Mouse (Mus musculus) MEL (cell line): ENCODE measurements around the gene Hivep2. TPM values are rescaled to one million over a fixed set of nuclear protein-coding genes. Genes with fewer than 3 reads are reported as not detected.

Experiments used
- DNase-seq: peaks from one replicate; pipeline ENCODE4 v3.0.0; 2011; ENCODE audit warnings: low read depth, low spot score
- H3K27ac ChIP-seq: 2 replicates; pipeline ENCODE4 v1.5.1; 2012; ENCODE audit warnings: low read depth, mild to moderate bottlenecking, control low read depth, low read length, moderate library complexity; ENCODE audit not compliant: control insufficient read depth
- H3K27me3 ChIP-seq, 2 experiments: fragments of 150-350 bp in 1 of 2; sonication (generic) in 1 of 2; 2 replicates each; pipeline ENCODE4 v1.6.1; 2012; ENCODE audit warnings: low read length in 2 of 2, mild to moderate bottlenecking in 2 of 2, improper control_type of control experiment in 1 of 2, moderate library complexity in 1 of 2; ENCODE audit not compliant: insufficient read depth in 2 of 2, control insufficient read depth in 1 of 2
- H3K36me3 ChIP-seq, 2 experiments: 2 replicates each; pipeline ENCODE4 v1.6.1; 2012 to 2014; ENCODE audit warnings: low read length in 2 of 2, improper control_type of control experiment in 1 of 2, inconsistent platforms in 1 of 2, mild to moderate bottlenecking in 1 of 2; ENCODE audit not compliant: insufficient read depth in 2 of 2, control insufficient read depth in 1 of 2
- H3K4me1 ChIP-seq, 2 experiments: fragments of 150-350 bp in 1 of 2; sonication (generic) in 1 of 2; 2 replicates each; pipeline ENCODE4 v1.6.1; 2012; ENCODE audit warnings: low read length in 2 of 2, improper control_type of control experiment in 1 of 2, mild to moderate bottlenecking in 1 of 2; ENCODE audit not compliant: insufficient read depth in 2 of 2, control insufficient read depth in 1 of 2
- H3K4me3 ChIP-seq, 2 experiments: fragments of 150-350 bp in 1 of 2; sonication (generic) in 1 of 2; 2 replicates each; pipeline ENCODE4 v1.5.1; 2012; ENCODE audit warnings: low read depth in 2 of 2, low read length in 2 of 2, mild to moderate bottlenecking in 2 of 2, moderate library complexity in 2 of 2, control low read depth in 1 of 2, improper control_type of control experiment in 1 of 2; ENCODE audit not compliant: control insufficient read depth in 1 of 2, insufficient read depth in 1 of 2
- H3K79me2 ChIP-seq: 2 replicates; pipeline ENCODE4 v1.6.1; 2012; ENCODE audit warnings: mild to moderate bottlenecking, low read length, moderate library complexity; ENCODE audit not compliant: control insufficient read depth, poor library complexity, insufficient read depth
- H3K9ac ChIP-seq: 2 replicates; pipeline ENCODE4 v1.6.1; 2012; ENCODE audit warnings: low read depth, mild to moderate bottlenecking, control low read depth, low read length, moderate library complexity; ENCODE audit not compliant: control insufficient read depth, poor library complexity, severe bottlenecking
- H3K9me3 ChIP-seq: fragments of 150-350 bp; sonication (generic); replicated peaks from 2 replicates; pipeline ENCODE4 v1.6.1; 2012; ENCODE audit warnings: mild to moderate bottlenecking, low read length, improper control_type of control experiment, moderate library complexity; ENCODE audit not compliant: insufficient read depth
- CHD1 ChIP-seq: IDR thresholded peaks from 2 replicates; pipeline ENCODE4 v1.6.1; 2012; ENCODE audit warnings: low read depth, mild to moderate bottlenecking, inconsistent platforms, low read length, improper control_type of control experiment
- CHD2 ChIP-seq: IDR thresholded peaks from 2 replicates; pipeline ENCODE4 v1.6.1; 2011; ENCODE audit warnings: low read length, improper control_type of control experiment
- CTCF ChIP-seq, 3 experiments: IDR thresholded peaks in 2 of 3; conservative IDR thresholded peaks in 1 of 3; 2 replicates each; pipeline ENCODE4 v1.5.1; 2011 to 2012; ENCODE audit warnings: low read length in 3 of 3, low read depth in 2 of 3, mild to moderate bottlenecking in 2 of 3, improper control_type of control experiment in 1 of 3, inconsistent platforms in 1 of 3, mixed read lengths in 1 of 3, moderate library complexity in 1 of 3; ENCODE audit not compliant: control insufficient read depth in 1 of 3, insufficient read depth in 1 of 3, poor library complexity in 1 of 3, severe bottlenecking in 1 of 3
- EP300 ChIP-seq, 2 experiments: IDR thresholded peaks; 2 replicates each; pipeline ENCODE4 v1.6.1; 2011; ENCODE audit warnings: improper control_type of control experiment in 2 of 2, low read length in 2 of 2, low read depth in 1 of 2, mild to moderate bottlenecking in 1 of 2
- HCFC1 ChIP-seq: IDR thresholded peaks from 2 replicates; pipeline ENCODE4 v1.6.1; 2012; ENCODE audit warnings: low read depth, mild to moderate bottlenecking, inconsistent platforms, low read length, improper control_type of control experiment, moderate library complexity
- KAT2A ChIP-seq: conservative IDR thresholded peaks from 2 replicates; pipeline ENCODE4 v1.6.1; 2012; ENCODE audit warnings: low read depth, low read length, improper control_type of control experiment, inconsistent platforms
- MAX ChIP-seq: IDR thresholded peaks from 2 replicates; pipeline ENCODE4 v1.6.1; 2011; ENCODE audit warnings: low read length, improper control_type of control experiment
- MAZ ChIP-seq: IDR thresholded peaks from 2 replicates; pipeline ENCODE4 v1.6.1; 2012; ENCODE audit warnings: low read depth, mild to moderate bottlenecking, inconsistent platforms, low read length, improper control_type of control experiment
- MEF2A ChIP-seq: IDR thresholded peaks from 2 replicates; pipeline ENCODE4 v1.6.1; 2014; ENCODE audit warnings: low read depth, mild to moderate bottlenecking, inconsistent platforms, low read length, improper control_type of control experiment; ENCODE audit not compliant: poor library complexity, insufficient replicate concordance, severe bottlenecking; ENCODE audit errors: extremely low read depth
- MXI1 ChIP-seq: IDR thresholded peaks from 2 replicates; pipeline ENCODE4 v1.6.1; 2011; ENCODE audit warnings: mild to moderate bottlenecking, low read depth, low read length, improper control_type of control experiment
- MYB ChIP-seq: IDR thresholded peaks from 2 replicates; pipeline ENCODE4 v1.6.1; 2011; ENCODE audit warnings: mild to moderate bottlenecking, low read depth, low read length, improper control_type of control experiment
- POLR2A ChIP-seq, 2 experiments: IDR thresholded peaks; 2 replicates each; pipeline ENCODE4 v1.6.1; 2011 to 2012; ENCODE audit warnings: low read length in 2 of 2, mild to moderate bottlenecking in 2 of 2, control low read depth in 1 of 2, improper control_type of control experiment in 1 of 2, low read depth in 1 of 2, moderate library complexity in 1 of 2; ENCODE audit not compliant: control insufficient read depth in 1 of 2, insufficient read depth in 1 of 2, poor library complexity in 1 of 2
- POLR2AphosphoS5 ChIP-seq: IDR thresholded peaks from 2 replicates; pipeline ENCODE4 v1.6.1; 2012; ENCODE audit warnings: low read depth, borderline replicate concordance, mild to moderate bottlenecking, inconsistent platforms, low read length, moderate library complexity, mixed read lengths
- RAD21 ChIP-seq: IDR thresholded peaks from 2 replicates; pipeline ENCODE4 v1.6.1; 2011; ENCODE audit warnings: mild to moderate bottlenecking, low read depth, low read length, improper control_type of control experiment
- TAL1 ChIP-seq: IDR thresholded peaks from 2 replicates; pipeline ENCODE4 v1.6.1; 2012; ENCODE audit warnings: mild to moderate bottlenecking, inconsistent platforms, low read length, moderate library complexity, mixed read lengths
- USF1 ChIP-seq: IDR thresholded peaks from 2 replicates; pipeline ENCODE4 v1.6.1; 2014; ENCODE audit warnings: low read depth, mild to moderate bottlenecking, inconsistent platforms, low read length, improper control_type of control experiment, moderate library complexity
- polyA plus RNA-seq, 2 experiments: library from polyadenylated mRNA; stranded (reverse) in 1 of 2; unstranded in 1 of 2; fragments of >175 nt in 1 of 2; fragments of >200 nt in 1 of 2; gene quantifications; 2 replicates each; pipeline versions ENCODE4 v1.2.1 to v1.2.4; 2012; ENCODE audit warnings: low replicate concordance in 2 of 2, low read depth in 1 of 2; ENCODE audit not compliant: insufficient read length in 2 of 2, insufficient read depth in 1 of 2, missing spikeins in 1 of 2
- total RNA-seq: library from RNA; depleted of rRNA; stranded (reverse); fragments of 300-350 nt; gene quantifications from 2 replicates; pipeline ENCODE4 v1.2.3, GENCODE M21; 2012

Hivep2 gene
- total and polyA plus RNA-seq, 3 experiments, result not detected

DNA sequence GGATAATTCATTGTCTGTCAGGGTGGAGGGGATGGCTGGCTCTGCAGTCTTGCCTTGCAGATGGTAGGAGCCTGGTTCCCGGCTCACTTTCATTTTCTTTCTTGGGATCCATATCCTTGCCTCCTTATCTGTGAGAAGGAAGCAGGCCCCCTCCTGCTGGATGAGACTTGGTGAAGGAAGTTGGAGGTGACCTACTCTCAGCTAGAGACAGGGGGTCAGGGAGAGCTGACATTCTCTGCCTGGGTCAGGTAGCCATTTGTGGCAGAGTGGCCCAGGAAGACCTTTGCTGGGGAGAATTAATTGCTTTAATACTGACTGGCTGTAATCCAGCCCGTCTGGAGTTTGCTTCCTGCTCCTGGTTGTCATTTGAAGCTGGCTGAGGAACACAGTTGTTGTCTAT, 81.8 kb downstream of the Hivep2 start:
- no peaks in the 10 kb centered on the region for H3K36me3 ChIP-seq
- H3K27me3 ChIP-seq, result no peaks in the 10 kb centered on the region
- H3K79me2 ChIP-seq, result no peaks in the 10 kb centered on the region
- H3K4me1 ChIP-seq, result no peaks in the 10 kb centered on the region
- H3K9ac ChIP-seq, result no peak overlapping the region
- DNase-seq, result no peak
- no peaks in the 10 kb centered on the region for H3K9me3 ChIP-seq
- no peak overlapping the region for H3K4me3 ChIP-seq
- TF ChIP-seq MAX (no peak), POLR2A (IDR thresholded peaks at IDR 0.05; ENCODE audit: control insufficient read depth in 1 of 2, insufficient read depth in 1 of 2, low read depth in 1 of 2, low read length in 2 of 2, poor library complexity in 1 of 2) (no peak), CHD2 (no peak), EP300 (IDR thresholded peaks at IDR 0.05; ENCODE audit: low read depth in 1 of 2, low read length in 2 of 2) (no peak), KAT2A (no peak), RAD21 (no peak), MYB (no peak), MXI1 (no peak), MAZ (no peak), POLR2AphosphoS5 (no peak), CTCF (IDR thresholded peaks at IDR 0.05 in 2 of 3, conservative IDR thresholded peaks at IDR 0.05 in 1 of 3; ENCODE audit: control insufficient read depth in 1 of 3, insufficient read depth in 1 of 3, low read depth in 2 of 3, low read length in 3 of 3, poor library complexity in 1 of 3, severe bottlenecking in 1 of 3) (no peak)
- TF ChIP-seq, all 39 proteins: peak for 0
- no peak overlapping the region for H3K27ac ChIP-seq

DNA sequence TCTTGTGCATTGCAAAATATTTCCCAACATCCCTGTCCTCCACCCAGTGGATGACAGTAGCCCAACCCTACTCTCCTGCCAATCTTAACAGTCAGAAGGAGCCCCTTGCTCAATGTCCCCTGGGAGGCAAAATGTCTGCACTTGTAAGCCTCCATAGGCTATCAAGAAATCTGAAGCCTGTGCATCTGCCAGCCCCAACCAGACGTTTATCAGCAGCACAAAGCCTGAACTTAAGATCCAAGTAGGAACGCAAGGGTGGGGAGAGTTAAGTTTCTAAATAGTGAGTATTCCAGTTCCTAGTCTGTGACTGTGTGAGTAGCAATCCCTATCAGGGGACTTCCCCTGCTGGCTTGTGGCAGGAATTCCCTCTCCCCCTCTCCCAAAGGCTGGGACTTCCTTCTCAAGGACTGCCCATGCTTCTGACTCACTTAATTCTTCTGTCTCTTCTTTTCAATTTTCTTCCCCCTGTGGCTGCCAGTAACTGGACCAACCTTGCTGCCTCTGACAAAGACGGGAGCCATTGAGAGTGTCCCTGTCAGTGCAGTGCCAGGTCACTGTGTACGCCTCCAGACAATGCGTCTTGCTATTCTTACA, 82.5 kb downstream of the Hivep2 start:
- no peak for TF ChIP-seq TAL1
- no peak for TF ChIP-seq HCFC1
- TF ChIP-seq CHD1, result no peak
- TF ChIP-seq USF1, result no peak
- TF ChIP-seq MEF2A, result no peak
- TF ChIP-seq, all 39 proteins: peak for 0
- no peaks in the 10 kb centered on the region for H3K4me1 ChIP-seq

More for the DNA sequence above, 82.5 kb downstream of the Hivep2 start:
- H3K79me2 ChIP-seq, result no peaks in the 10 kb centered on the region
- no peaks in the 10 kb centered on the region for H3K36me3 ChIP-seq
- no peak overlapping the region for H3K4me3 ChIP-seq
- DNase-seq, result no peak
- no peaks in the 10 kb centered on the region for H3K9me3 ChIP-seq
- no peak overlapping the region for H3K27ac ChIP-seq
- no peak overlapping the region for H3K9ac ChIP-seq
- no peaks in the 10 kb centered on the region for H3K27me3 ChIP-seq
